Mouse (Mus musculus) forelimb bud, embryonic 11.5 days (tissue): ENCODE data around the gene F830045P16Rik.
"Not testable (repeated sequence)": the region's sequence is repeated elsewhere in the genome, so short reads cannot be mapped to it uniquely, and the experiment has no call there.

ENCODE experiments used
- DNase-seq: peaks from one replicate; pipeline ENCODE4 v3.0.0-alpha.2; 2012; ENCODE audit warnings: low read depth, low spot score

Gene F830045P16Rik

GRCm38 (mm10) chr2:129545596-129545995, 9.2 kb upstream of the F830045P16Rik start:
- DNase-seq, result no peak

DNA sequence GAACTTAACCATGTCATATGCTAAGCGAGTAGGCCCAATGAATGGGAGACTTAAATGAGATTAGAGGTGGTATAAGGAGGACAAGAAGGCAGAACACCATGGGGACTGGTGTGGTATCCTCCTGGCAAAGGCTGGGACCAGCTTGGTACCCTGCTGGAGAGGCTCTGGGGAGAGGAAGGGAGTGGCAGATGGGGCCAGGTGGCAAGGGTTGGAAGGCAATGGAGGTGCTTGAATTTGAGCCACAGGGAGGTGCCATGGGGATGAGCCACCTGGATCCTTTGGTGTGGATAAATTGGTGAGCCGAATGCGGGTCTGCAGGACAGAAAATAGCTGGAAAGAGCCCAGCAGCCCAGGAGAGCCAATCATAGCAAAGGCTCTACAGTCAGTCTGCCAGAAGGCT, 8.5 kb upstream of the F830045P16Rik start:
- DNase-seq, result no peak

GRCm38 (mm10) chr2:129544448-129544847, 8.0 kb upstream of the F830045P16Rik start:
- DNase-seq, result no peak

DNA sequence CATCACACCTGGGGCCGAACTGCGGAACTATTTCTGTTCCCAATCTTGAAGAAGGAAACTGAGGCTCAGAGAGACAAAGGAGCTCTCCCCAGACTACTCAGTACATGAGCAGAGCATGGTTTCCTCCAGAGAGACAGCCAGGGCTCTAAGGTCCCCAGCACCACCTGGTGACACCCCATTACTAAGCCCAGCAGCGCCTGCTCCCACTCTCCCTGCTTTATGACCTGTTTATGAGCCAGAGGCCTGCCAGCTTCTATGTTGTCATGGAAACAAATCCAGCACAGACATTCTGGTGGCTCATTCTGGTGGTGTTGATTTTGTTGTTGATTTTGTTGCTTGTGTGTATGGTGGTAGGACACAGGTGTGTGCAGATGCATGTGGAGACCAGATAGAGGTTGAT, 3.6 kb upstream of the F830045P16Rik start:
- peak; percentile 80 for DNase-seq

- DNase-seq, result no peak
Observed at GRCm38 (mm10) chr2:129539175-129539574, 2.8 kb upstream of the F830045P16Rik start.

GRCm38 (mm10) chr2:129537926-129538325, 1.5 kb upstream of the F830045P16Rik start:
- DNase-seq, result no peak

DNA sequence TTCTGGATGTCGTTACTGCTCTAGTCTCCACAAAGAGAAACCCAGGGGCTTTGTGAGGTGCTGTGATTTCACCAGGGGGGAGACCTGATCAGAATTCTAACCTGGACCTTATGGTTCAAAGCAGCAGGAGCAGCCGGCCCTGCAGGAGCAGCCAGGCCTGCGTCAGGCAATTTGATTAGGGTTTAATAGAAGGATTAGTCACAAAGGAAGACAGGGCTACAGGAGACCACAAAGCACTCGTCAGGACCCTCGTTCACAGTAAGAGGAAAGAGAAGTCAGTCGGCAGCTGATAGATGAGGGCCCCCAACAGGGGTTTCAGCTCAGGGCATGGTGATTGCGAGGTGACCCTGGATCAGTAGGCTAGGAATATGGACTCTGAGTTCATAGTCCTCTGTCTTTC, 958 bp upstream of the F830045P16Rik start:
- DNase-seq, result no peak

DNA sequence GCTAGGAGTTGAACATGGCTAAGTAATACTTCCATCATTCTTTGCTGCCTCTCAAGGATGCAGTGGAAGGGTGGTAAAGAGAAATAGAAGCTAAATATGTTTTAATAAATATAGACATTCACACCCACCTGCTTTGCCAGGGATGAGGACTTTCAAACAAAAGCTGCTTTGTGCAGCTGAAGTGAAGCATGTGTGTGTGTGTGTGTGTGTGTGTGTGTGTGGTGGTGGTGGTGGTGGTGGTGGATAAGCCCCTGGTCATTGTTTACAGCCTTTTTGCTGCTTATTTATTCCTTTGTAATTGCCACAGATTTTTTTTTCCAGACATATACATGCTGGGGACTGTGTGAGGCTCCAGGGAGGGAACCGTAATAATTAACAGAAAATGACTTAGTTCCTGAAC, 524 bp upstream of the F830045P16Rik start:
- no peak for DNase-seq

DNA sequence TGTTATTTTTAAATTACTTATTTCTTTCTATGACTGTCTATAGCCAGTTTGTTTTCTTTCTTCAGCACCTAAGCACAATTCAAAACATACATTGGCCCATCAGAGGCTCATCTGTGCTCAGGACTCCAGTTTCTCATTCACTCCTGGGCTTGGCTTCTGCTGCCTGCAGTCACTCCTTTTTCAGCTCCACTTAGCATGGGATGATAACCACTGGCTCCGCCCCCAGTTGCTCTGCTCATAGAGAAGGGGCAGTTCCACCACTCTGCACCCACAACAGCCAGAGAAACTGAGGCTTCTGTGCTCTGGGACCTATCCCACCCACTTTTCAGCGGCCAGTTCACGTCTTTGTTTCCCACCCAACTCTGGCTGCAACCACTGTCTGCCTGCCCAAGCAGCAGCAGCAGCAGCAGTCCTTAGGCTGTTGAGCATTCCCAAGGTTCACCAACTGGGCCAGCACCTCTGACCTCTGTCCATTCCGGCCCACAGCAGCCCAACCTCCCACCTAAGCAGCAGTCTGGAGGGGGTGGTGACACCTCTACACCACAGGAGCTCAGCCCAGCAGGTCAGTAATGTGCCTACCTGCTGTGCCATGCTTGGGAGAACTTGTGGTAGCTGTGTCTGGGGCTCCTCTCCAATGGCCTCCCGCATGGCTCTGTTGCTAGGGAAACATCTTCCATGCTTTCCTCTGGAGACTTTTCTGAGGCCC, 1.4 kb downstream of the F830045P16Rik start:
- no peak for DNase-seq

- no peak for DNase-seq
Observed at GRCm38 (mm10) chr2:129531890-129532289, 4.5 kb downstream of the F830045P16Rik start.

- no peak for DNase-seq
Observed at GRCm38 (mm10) chr2:129531102-129531501, 5.3 kb downstream of the F830045P16Rik start.

DNA sequence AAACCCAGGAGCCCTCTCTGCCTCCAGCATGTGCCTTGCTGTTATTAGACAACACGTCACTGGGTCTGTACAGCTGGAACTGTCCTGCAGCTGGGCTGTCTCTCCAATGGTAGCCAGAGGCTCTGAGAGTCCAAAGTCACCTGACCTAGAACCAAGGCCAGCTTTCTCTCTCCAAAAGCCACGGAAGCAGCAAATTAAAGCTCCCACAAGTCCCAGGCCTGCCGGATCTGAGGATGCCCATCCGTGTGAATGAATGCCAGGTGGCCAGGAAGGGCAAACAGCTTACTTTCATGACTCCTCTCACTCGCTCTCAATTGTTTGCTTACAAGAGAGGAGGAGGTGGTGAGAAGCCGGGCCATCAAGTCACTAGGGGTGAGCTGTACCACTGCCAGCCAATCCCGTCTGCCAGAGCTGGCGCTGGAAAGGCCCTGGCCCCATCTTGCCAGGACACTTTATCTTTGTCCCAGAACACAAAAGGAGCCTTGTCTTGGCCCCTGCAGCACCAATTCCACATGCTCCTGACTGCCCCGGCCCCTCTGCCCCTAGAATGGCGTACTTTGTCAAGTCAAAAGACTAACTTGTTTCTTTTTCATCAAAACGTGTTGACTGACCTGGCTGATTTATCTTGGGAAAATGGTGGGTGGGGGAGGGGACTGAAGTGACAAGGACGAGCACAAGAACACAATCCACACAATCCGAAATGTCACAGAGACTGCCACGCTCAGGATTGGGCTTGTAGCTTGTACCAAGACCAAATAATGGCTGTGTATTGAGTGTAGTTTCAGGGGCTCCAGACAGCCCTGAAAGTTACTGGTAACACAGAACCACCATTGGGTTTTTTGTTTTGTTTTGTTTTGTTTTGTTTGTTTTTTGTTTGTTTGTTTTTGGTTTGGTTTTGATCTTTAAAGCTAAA, 6.8 kb downstream of the F830045P16Rik start:
- DNase-seq, result peak; percentile 40

GRCm38 (mm10) chr2:129527916-129528315, 8.5 kb downstream of the F830045P16Rik start:
- DNase-seq, result no peak

GRCm38 (mm10) chr2:129526322-129526721, 10.1 kb downstream of the F830045P16Rik start:
- no peak for DNase-seq

GRCm38 (mm10) chr2:129525644-129526043, 10.8 kb downstream of the F830045P16Rik start:
- no peak for DNase-seq

DNA sequence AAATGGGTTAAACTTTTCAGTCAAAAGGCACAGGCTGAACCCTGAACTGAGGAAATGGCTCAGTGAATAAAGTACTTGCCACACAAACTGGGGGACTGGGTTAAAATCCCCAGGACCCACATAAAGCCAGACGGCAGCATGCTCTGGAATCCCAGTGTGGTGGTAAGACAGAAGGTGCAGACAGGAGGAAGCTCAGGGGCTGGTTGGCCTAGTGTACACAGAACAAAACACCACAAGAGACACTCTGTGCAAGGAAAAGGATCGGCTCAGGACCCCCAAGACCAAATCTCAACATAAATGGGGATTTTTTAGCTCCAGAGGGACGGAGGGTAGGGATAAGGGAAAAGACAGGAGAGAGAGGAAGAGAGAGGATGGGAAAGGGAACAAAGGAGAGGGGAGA, 17.9 kb downstream of the F830045P16Rik start:
- no peak for DNase-seq

DNA sequence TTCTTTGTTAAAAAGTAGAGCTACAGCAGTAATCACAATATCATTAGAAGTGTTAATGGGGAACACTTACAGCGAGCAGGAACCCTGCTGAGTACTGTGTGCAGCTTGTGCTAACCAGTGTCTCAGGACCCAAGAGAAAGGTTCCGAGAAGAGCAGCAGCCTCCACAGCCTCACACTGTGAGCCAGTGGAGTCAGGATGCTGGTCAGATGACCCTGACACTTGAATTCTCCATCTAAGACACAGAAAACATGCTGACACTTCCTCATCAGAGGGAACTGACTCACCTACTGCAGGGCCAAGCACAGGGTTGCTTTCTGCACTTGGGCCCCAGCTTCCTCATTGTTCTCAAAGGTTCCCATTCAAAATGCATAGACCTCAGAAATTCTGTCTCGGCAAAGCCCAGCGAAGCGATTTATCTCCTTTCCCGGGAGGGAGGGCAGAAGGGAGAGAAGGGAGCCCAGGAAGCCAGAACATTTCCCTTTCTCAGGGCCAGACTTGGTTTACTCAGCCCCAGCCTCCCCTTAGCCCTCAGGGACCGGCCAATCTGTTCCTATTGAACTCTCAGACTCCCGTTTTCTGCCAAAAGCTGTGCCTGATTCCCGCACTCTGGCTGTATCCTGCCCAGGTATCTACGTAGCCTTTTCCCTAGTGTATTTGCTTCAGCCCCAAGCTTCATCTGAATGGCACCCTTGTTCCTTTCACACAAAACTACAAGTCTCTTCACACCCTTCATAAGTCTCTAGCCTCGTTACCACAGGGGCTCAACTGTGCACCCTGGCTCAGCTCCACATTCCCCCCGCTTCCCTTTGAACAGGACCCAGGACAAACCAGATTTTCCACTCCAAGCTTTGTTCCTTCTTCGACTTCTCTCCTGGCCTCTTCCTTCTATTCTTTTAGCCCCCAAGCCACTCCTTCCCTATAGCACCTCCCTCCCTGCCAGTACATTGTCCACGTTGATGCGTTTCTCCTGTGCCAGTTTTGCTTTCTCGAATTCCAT, 21.2 kb downstream of the F830045P16Rik start:
- no peak for DNase-seq

GRCm38 (mm10) chr2:129514401-129514667, 22.1 kb downstream of the F830045P16Rik start:
- no peak for DNase-seq

DNA sequence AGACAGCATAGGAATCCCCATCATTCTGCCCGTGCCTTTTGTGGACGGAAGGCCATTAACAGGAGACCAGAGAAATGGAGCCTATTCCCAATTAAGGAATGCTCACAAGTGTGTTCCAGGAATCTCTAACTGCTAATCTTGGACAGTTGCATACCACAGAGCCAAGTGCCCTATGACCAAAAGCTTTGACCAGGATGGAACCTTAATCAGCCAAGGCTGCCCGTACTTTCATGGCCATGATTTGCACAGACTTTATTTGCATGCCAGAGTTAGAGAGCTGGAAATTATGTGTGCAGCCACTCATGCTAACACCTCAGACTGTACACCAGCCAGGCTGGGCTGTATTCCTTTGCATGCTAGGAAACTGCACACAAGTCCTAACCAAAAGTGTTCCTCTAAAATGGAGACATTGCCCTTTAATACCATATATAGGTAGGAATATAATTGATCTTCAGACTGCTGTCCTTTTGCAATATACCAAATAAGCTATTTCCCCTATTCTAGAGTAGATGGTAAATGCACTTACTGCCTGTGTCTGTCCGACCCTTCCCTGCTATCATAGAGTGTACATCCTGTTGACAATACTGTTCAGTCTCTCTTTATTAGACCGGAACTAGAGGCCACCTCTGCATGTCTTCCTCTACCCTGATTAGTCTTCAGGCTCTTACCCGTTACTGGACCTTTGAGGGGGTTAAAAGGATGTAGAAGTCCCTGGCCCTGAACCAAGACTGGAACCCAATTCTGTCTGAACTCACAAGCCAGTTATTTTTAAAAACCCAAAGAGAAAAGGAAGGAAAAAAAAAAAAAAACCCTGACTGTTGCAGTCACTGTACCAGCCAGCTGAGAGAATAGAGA, 22.6 kb downstream of the F830045P16Rik start:
- DNase-seq, result no peak

DNA sequence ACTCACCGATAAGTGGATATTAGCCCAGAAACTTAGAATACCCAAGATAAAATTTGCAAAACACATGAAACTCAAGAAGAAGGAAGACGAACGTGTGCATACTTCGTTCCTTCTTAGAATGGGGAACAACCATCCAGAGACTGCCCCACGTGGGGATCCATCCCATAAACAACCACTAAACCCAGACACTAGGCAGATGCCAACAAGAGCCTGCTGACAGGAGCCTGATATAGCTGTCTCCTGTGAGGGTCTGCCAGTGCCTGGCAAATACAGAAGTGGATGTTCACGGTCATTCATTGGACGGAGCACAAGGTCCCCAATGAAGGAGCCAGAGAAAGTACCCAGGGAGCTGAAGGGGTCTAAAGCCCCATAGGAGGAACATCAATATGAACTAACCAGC, 24.3 kb downstream of the F830045P16Rik start:
- not testable (repeated sequence) for DNase-seq

- DNase-seq, result peak; percentile 43
Observed at GRCm38 (mm10) chr2:129502641-129503040, 33.8 kb downstream of the F830045P16Rik start.
